Mouse (Mus musculus): Measurements from ENCODE around the gene Aqp12. TPM values are rescaled to one million over a fixed set of nuclear protein-coding genes. Genes with fewer than 3 reads are reported as not detected.

Gene Aqp12
- polyA plus RNA-seq, 1 experiment, result not detected

- DNase-seq (ENCODE audit: low read depth), result no peak
Measured at GRCm38 (mm10) chr1:93014460-93014859, 8.3 kb downstream of the Aqp12 start.

- DNase-seq (ENCODE audit: low read depth), result no peak
Measured at GRCm38 (mm10) chr1:93015136-93015535, 9.0 kb downstream of the Aqp12 start.

- DNase-seq (ENCODE audit: low read depth), result no peak
Measured at GRCm38 (mm10) chr1:93018716-93019115, 12.6 kb downstream of the Aqp12 start.

- no peak for DNase-seq (ENCODE audit: low read depth)
Measured at GRCm38 (mm10) chr1:93020602-93021001, 14.5 kb downstream of the Aqp12 start.

GRCm38 (mm10) chr1:93026600-93026999 lies 20.5 kb downstream of the Aqp12 start:
- DNase-seq (ENCODE audit: low read depth), result no peak

- no peak for DNase-seq (ENCODE audit: low read depth)
Measured at GRCm38 (mm10) chr1:93029387-93029786, 23.3 kb downstream of the Aqp12 start.

- no peak for DNase-seq (ENCODE audit: low read depth)
Measured at GRCm38 (mm10) chr1:93030060-93030459, 23.9 kb downstream of the Aqp12 start.

- no peak for DNase-seq (ENCODE audit: low read depth)
Measured at GRCm38 (mm10) chr1:93031199-93031598, 25.1 kb downstream of the Aqp12 start.

- no peak for DNase-seq (ENCODE audit: low read depth)
Measured at GRCm38 (mm10) chr1:93033989-93034388, 27.9 kb downstream of the Aqp12 start.

- no peak for DNase-seq (ENCODE audit: low read depth)
Measured at GRCm38 (mm10) chr1:93035981-93036380, 29.8 kb downstream of the Aqp12 start.

GRCm38 (mm10) chr1:93046153-93046789 lies 40.1 kb downstream of the Aqp12 start:
- DNase-seq (ENCODE audit: low read depth), result no peak

- no peak for DNase-seq (ENCODE audit: low read depth)
Measured at GRCm38 (mm10) chr1:93050071-93050470, 43.9 kb downstream of the Aqp12 start.

GRCm38 (mm10) chr1:93051124-93051833 lies 45.1 kb downstream of the Aqp12 start:
- DNase-seq (ENCODE audit: low read depth), result no peak

Other genes starting within 250 kb of the Aqp12 start
- 49.0 and 74.4 TPM in 2 replicates for gene Gpc1, start 174.7 kb upstream of the Aqp12 start, polyA plus RNA-seq (2012; rRNA removed)
- gene Ankmy1, start 103.4 kb upstream of the Aqp12 start, polyA plus RNA-seq (2012; rRNA removed), result 1.2 and 1.6 TPM in 2 replicates
- 53.3 and 72.9 TPM in 2 replicates for gene Dusp28, start 99.4 kb upstream of the Aqp12 start, polyA plus RNA-seq (2012; rRNA removed)
- 109 and 146 TPM in 2 replicates for gene Rnpepl1, start 95.6 kb upstream of the Aqp12 start, polyA plus RNA-seq (2012; rRNA removed)
- gene Capn10, start 72.0 kb upstream of the Aqp12 start, polyA plus RNA-seq (2012; rRNA removed), result 69.2 and 75.1 TPM in 2 replicates
- 1.7 and 2.3 TPM in 2 replicates for gene Gpr35, start 55.5 kb upstream of the Aqp12 start, polyA plus RNA-seq (2012; rRNA removed)
- gene Kif1a, start 95.6 kb downstream of the Aqp12 start, polyA plus RNA-seq (2012; rRNA removed), result 1.6 and 2.1 TPM in 2 replicates
- 0.22 TPM in 1 of 2 replicates, not detected in the other for gene Agxt, start 128.9 kb downstream of the Aqp12 start, polyA plus RNA-seq (2012; rRNA removed)
- gene 2310007B03Rik, start 154.6 kb downstream of the Aqp12 start, polyA plus RNA-seq (2012; rRNA removed), result 1.6 and 1.7 TPM in 2 replicates
- 0.81 and 1.1 TPM in 2 replicates for gene Crocc2, start 162.4 kb downstream of the Aqp12 start, polyA plus RNA-seq (2012; rRNA removed)
- gene Sned1, start 229.5 kb downstream of the Aqp12 start, polyA plus RNA-seq (2012; rRNA removed), result 7.4 and 10.7 TPM in 2 replicates